Mouse (Mus musculus) lung, postnatal 14 days (tissue): ENCODE measurements around the gene Agpat4.

Experiments used
- DNase-seq: peaks from one replicate; pipeline ENCODE4 v3.0.0; 2021

Agpat4 gene

DNA sequence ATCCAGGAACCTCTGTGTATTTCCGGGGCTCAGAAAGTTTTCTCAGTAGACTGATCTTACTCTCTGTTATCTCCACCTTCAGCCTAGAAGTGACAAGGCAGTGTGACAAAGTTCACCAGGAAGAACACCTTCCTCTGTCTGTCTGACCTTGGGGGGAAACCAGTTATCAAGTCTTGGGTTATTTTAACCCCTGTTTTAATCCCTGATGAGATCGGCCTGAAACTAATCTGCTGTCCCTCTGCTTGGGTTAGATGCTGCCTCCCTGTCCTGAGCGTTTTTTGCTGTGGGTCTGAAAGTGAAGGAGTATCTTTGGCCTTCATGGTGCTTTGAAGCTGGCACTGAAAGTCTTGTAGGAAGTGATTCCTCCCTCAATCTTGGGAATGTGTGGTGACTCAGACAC, 4.7 kb downstream of the Agpat4 start:
- no peak for DNase-seq

DNA sequence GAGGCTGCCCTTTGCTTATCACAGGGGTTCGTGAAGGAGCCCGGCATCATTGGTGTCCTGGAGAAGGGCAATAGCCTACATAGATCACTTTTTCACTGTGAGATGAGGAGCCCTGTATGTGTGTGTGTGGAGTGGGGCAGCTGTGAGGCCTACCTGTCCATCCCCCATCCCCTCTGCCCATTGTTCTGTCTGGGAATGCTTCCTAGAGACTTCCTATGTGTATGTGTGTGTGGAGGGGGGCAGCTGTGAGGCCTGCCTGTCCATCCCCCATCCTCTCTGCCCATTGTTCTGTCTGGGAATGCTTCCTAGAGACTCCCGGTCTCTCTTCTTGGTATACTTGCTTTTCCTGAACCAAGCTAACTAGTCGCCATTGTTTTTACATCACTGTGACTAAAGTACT, 8.6 kb downstream of the Agpat4 start:
- no peak for DNase-seq

DNA sequence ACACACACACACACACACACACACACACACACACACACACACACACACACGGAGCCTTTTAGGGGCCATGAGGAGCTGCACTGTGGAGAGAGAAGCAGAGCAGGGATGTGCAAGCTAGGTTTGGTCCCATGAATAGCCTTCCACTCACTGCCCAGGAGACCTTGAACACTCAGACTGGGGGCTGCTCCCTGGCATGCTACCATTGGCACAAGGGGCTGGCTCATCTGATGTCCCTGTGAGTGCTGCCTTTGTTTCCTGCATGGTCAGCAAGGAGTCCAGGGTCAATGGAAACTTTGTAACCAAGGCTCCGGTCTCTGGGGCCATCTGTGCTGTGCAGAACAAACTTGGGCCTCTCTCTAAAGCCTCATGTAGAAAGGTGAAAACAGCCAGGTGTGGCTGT, 10.5 kb downstream of the Agpat4 start:
- no peak for DNase-seq

DNA sequence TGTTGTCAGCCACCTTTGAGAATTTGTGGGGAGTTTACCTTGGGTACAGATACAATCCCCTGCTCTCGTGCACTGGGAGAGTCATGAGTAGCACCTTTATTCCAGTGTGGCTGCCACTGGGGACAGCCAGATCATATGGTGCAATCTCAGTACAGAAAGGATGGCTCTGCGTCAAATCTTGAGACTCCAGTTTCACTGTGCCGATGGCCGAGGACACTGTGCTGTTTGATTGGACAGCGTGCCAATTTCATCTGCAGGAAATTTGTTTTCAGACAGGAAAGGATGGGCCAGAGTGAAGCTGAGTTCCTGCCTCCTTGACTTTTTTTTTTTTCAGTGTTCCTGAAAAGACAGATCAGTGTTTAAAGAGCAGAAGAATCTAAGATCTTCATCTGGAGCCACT, 12.7 kb downstream of the Agpat4 start:
- DNase-seq, result peak; percentile 54

DNA sequence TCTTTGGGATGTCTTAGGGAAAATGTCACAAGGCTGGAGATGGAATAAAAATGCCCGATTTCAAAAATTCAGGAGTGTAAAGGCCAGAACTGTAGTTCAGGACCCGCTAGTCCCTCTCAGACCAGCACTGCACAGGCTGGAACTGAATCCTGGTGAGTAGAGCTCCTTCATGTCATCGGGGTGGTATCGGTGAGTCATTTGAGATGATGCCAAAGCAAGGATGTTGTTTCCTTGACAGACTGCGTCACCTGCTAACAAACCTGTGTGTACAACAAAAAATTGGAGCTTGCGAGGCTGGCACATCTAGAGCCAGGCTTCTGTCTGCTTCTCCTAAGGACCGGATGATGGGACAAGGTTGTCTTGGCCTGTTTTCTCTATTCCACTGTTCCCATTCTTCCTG, 13.1 kb downstream of the Agpat4 start:
- DNase-seq, result no peak

DNA sequence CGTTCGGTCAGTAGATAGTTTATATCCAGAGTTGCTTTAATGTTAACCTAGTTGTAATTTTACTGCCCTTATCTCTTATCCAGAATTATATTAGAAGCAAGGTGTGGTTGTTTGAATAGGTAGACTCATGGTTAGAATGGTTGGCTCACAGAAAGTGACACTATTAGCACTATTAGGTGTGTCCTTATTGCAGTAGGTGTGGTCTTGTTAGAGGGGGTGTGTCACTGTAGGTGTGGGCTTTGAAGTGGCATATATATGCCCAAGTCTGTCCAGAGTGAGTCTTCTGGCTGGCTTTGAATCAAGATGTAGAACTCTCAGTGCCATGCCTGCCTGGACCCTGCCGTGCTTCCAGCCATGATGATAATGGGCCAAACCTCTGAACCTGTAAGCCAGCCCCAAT, 14.4 kb downstream of the Agpat4 start:
- DNase-seq, result no peak

DNA sequence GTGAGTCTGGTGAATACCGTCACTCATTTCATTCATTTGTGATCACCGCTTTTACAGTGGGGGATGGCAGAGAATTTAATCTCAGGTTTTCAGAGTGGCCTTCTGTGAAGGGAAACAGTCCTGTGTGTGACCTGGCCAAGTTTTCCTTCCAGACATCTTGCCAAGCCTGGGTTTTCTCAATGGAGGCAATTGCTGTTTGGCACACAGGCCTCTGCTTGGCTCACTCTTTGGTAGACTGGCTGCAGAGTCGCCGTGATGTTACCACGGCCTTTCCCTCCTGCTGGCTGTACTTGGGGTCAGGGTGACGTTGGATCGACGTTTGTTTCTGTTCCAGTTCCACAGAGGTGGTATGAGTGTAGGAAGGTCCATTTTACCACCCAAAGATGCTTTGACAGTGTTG, 15.5 kb downstream of the Agpat4 start:
- DNase-seq, result no peak

DNA sequence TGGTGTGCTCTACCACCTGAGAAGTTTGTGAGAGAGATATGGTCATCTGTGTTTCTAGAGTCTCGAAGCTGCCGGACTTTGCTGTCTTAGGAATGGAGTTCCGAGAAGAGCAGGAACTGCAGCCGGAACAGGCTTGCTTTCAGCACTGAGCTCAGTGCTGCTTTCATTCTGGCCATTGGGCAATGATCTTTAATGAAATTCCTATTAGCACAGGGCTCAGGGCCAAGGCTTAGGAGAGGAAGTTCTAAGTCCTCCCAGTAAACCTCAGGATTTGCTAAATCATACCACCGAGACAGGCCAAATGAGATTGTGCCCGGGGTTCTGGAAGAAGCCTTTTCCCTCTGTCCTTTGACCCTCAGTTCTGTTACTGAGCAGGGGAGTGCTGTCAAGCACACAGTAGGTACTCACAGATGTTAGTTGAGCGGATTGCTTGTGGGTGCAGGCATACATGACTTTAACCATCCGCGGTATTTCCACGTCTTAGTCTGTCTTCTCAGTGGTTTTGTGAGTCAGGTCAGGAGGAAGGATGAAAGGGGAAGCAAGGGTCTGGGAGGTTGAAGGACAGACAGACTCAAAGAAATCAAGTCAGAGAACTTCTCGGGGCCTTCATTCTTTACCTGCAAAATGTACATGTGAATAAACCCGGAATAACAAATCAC, 16.6 kb downstream of the Agpat4 start:
- DNase-seq, result peak; percentile 40

DNA sequence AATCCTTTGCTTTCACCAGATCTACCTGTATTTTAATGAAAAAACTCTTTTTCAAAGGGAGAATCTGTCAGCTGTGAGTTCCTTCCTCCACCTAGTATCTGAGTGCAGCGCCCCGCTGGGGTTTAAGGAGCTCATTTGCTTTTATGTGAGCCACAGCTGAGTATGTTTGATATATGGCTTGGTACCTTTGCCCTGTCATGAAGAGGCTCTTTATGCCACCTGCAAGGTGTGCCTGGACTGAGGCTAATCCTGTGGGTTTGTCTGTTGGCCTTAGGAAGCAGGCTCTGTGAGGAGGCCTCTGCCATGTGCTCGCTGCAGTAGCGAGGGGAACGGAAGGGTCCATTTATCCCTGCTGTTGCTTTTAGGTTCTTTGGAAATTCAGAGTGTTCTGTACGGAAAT, 19.9 kb downstream of the Agpat4 start:
- DNase-seq, result no peak

DNA sequence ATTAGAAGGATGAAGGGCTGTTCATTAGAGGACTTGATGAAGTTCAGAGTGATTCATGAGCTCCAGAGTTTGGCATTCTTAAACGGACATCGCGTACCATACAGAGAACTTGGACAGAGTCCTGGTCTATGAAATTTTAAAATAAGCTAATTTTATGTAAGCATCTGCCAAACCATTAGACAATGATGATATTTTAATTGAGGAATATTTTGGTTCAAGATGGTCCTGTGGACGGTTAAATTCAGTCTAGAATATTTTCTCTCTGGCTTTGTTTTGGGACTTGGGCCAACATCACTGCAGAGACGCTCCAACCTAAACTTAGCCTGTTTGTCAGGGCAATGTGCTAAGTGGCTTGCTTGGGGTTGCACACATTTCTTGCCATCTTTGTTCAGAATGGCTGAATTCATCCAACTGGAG, 25.5 kb downstream of the Agpat4 start:
- peak; percentile 51 for DNase-seq

DNA sequence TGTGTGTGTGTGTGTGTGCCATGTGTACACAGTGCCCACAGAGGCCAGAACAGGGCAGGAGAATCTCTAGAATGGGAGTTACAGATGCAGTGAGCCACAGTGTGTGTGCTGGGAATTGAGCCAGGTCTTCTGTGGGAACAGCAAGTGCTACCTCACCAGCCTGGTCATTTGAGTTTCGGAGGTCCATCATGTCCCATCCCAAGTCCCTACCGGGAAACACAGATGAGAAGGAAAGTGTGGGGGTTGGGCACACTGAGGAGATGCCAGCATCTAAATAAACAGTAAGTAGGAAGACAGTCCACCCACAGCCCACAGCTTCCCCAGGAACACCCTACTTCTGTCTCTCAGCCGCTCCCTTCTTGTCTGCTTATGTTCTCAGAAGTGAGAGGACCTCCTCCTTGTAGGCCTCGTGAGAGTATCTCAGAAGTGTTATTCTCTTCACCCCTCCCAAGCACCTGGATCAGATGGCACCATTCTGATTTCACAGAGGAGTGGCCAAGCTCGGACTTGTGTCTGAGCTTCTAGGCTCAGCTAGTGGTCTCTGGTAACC, 27.7 kb downstream of the Agpat4 start:
- peak; percentile 59 for DNase-seq

DNA sequence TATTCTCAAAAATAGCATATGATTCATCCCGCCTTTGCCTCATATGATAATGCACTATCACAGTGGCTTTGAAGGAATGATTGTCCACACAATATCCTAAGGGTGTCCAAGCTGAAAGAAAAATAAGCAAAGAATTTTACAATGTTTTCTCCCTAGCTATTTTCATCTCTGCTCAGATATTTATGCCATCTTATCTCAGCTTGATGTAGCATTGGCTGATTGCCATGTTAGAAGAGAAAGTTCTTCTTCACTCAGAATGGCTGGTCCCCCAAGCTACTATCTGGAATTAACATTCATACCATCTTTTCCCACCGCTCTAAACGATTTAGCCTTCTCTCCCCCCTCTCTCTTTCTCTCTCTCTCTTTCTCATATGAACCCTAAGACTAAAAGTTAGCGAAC, 29.3 kb downstream of the Agpat4 start:
- no peak for DNase-seq

DNA sequence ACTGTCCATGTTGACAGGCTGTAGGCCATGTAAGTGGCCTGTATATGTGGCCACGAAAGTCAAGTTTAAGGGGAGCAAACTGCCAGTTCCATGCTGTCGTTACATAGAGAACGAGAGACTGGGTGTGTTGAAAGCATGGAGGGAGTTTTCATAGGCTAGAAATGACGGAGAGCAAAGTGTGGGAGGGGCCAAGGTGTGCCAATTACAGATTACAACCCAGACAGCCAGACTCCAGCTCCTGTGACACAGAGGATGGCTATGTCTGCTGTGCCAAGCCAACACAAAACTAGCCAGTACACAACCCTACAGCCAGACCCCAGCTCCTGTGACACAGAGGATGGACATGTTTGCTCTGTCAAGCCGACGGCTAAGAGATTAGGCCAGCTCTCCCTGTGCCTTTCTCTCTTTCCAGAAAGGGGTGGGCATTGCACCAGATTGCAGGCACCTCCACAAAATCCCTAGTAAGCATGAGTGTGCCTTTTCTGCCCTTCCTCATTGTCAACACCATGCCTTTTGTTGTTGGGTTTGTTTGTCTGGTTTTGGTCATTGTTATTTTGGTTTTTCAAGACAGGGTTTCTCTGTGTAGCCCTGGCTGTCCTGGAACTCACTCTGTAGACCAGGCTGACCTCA, 30.8 kb downstream of the Agpat4 start:
- DNase-seq, result no peak

DNA sequence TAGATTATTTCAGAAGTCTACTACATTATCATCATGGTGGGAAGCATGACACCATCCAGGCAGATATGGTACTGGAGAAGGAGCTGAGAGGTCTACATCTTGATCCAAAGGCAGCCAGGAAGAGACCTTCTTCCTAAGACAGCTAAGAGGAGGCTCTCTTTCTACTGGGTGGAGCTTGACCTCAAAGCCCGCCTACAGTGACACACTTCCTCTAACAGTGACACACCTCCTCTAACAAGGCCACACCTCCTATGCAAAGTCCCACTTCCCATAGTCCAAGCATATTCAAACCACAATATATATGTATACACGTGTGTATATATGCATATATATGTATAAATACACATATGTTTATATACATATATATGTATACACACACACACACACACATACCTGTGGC, 32.5 kb downstream of the Agpat4 start:
- DNase-seq, result no peak

DNA sequence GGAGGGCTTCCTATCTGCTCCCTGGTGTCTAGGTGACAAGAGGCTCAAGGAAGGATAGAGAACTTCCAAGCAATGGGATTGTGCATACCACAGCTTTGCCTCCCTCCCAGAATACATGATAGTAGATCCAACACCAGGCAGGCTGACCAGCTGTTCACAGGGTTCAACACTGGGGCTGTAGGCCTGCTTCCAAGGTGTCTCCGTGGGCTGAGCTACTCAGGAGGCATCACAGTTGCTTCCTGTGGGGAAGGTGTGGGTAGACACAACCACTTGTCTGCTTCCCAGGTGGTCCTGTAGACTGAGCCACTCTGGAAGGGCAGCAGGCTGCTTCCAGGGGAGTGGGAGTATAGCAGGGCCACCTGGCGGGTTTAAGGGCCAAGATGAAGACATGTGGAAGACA, 35.8 kb downstream of the Agpat4 start:
- no peak for DNase-seq

DNA sequence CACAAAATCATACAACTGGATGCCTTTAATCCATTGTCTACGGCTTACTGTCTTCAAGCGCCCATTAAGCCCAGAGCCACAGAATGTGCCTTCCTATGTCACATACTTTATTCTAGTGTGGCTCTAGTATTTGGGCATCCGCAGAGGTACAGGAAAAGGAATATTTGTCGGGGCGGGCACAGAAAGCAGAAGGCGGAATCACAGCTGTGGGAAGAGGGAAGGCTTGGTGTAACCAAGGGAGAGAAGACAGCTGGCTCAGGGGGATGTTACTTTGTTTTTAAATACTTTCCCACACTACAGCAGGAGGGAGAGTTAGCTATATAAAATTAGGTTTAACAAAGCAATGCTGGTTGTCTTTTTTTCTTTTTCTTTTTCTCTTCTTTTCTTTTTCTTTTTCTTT, 36.7 kb downstream of the Agpat4 start:
- no peak for DNase-seq

DNA sequence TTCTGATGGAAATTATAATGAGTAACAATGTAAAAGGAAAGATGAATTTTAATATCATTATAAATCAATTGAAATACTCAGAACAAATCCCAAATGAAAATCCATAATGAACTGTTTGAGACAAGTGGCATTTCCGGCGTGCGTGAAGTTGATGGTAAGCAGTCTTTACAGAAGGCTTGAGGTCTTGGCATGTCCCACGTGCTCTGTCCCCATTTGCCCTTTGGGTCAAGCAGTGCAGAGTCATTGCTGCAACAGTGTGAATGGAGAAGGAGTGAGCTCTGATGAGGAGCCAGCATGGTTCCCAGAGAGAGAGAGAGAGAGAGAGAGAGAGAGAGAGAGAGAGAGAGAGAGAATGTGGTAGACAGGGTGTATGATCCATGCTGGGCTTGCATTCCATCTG, 37.4 kb downstream of the Agpat4 start:
- DNase-seq, result no peak

DNA sequence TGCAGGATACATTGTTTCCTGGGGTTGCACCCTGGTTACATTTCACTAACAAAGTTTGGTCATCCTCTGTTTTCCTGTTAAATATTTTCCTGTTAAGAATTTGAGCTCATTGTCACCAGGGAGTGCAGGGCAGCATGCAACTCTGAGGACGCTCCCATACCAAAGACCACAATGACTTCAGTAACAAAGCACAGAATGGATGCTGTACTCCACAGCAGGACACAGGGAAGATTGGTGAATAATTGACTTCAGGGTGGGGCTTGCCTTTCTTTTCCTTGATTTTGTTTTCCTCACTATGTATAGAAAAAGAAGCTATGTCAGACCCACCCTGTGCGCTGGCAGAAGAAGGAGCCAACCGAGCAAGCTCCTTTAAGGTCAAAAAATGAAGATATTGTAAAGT, 38.2 kb downstream of the Agpat4 start:
- DNase-seq, result no peak

DNA sequence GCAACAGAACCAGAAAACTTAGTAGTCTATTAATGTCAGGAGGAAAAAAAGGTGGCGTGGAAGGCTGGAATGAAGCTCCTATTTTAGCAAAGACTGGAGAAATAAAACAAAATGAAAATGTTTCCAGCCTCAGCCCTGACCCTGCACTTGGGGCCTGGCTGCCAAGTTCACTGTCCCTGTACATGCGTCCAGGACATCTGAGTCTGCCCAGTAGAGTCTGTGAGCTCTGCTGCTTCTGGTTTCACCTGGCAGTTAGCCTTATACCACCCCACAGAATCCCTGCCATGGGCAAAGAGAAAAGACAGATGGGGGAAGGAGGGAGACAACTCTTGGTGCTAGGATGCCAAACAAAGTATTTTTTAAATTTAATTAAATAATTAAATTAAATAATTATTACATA, 38.7 kb downstream of the Agpat4 start:
- DNase-seq, result no peak

DNA sequence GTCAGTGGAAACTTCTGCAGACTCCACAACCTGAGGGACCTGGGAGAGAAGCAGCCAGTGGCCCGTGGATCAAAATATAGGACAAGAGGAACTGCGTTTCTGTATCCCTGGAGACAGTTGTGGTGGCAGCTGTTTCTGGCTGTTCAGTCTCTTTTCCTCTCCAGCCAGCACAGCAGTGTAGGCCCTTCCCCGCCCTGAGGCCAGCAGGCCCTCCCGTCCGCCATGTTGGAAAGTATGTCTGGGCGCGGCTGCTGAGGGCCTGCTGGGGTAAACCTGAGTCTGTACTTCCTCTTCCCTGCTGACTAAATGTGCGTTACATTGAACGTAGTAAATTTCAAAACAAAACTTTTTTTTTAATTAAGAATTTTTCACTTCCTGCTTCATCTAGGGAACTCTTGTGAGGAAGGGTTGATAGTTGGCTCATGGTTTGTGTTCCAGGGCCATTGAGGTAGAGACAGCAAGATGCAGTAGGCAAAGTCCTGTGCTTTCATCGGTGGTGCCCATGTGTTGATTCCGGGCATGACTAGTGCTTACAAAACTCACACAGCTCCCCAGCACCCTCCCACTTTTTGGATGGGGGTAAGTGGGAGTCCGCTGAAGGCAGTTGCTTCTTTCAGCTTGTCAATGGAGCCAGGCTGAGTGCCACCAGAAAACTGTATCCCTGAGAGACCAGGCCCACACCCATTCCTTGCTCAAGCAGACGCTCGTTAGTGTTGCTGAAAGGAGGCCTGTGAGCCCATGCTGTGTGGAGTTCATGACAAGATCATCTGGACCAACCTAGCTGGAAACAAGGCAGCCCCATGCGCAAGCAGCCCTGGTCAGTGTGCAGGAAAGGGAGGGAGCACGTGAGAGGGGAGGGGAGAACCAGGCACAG, 40.9 kb downstream of the Agpat4 start:
- no peak for DNase-seq

DNA sequence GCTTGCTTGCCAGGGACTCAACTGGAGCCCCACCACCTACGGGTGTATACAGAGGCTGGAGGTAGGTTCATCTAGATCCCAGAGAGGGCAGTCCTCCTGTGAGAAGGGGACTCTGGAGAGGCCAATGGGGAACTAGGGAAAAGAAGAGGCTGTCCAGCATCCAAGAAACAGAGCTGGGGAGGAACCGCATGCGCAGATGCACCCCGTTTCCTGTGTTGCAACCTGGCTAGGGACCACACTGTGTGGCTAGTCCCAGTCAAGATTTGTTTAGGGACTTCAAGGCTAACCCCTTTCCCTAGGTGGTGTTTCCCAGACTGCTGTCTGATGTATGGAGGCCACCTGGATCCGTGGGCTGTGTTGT, 41.5 kb downstream of the Agpat4 start:
- DNase-seq, result no peak

DNA sequence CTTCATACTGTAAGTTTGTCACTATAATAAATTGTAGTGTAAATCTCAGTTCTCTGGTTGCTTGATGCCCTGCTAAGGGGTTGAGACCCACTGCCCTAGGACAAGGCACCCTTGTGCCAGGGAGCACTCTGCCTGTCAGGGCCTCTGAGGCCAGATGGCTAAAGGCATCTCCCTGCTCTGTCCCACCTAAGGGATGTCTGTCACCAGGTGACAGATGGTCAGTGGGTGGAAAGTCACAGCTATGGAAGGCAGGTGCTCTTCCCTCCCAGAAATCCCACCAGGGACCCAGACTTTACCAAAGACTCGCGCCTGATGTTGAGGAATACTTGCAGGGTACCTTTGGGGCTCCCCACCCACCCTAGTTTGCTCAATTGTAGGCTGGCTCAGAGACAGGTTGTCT, 42.0 kb downstream of the Agpat4 start:
- DNase-seq, result no peak

DNA sequence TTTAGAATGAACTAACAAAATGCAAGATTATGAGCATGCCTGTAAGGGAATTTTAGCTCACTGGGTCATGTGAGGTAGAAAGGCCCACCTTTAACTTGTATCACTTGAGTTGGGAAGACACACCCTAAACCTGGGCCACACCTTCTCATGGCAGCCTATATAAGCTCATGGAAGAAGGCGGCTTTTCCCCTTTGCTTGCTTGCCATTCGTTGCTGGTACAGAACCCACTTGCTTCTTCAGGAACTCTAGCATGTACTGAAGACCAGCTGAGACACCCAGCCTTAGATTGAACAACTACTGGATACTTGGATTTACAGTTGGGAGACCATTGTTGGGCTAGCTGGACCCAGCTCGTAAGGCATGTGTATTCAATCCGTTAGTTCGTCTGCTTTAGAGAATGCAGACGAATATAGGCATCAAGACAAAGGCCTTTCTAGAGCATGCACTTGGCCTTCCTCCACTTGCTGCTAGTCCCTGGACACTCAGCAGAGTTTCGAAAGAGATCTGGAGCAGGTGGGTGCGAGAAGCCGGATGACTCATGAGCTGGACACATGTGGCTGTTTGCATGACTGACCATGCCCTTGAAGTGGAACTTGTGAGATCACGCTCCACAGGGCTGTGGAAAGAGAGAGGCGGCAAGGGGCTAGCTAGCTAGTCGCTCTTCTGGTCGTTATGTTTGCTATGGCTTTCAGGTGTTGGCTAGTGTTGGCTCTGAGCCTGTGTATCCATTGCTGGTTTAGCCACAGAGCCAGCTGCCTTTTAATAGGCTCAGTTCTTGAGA, 42.7 kb downstream of the Agpat4 start:
- no peak for DNase-seq
